34 mouse cellular contexts compared by ENCODE assay signal in the genomic region with DNA sequence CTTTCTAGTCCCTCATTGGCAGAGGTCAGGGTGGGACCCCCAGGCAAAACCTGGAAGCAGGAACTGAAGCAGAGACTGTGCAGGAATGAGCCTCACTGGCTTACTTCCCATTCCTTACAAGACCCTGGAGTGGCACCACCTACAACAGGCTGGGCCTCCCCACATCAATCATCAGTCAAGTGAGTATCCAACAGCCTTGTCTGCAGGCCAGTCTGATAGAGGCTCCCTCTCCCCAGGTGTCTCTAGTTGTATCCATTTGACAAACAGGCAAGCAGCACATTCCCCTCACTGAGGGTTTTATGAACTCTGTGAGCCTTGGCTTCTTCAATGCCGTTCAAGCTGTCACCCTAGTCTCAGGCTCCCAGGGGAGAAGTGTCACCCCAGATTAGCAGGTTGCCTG.
"Had no signal": no experiment of that assay in that cellular context is flagged by ENCODE, and none has a peak within 500 bp of the region (broad histone marks: within the 10 kb centered on the region; RNA-seq: fewer than 3 reads in every experiment).

No protein-coding gene starts in this region.

- H3K4me1 ChIP-seq: hindbrain, embryonic 10.5 days; hindbrain, embryonic 12.5 days; hindbrain, embryonic 13.5 days; hindbrain, embryonic 15.5 days had no signal

- H3K9ac ChIP-seq: heart, embryonic 12.5 days; heart, embryonic 13.5 days; heart, embryonic 15.5 days; hindbrain, embryonic 12.5 days; hindbrain, embryonic 13.5 days; hindbrain, embryonic 14.5 days; hindbrain, embryonic 15.5 days; intestine, embryonic 15.5 days; kidney, embryonic 15.5 days had no signal

- H3K4me2 ChIP-seq: heart, embryonic 11.5 days; heart, embryonic 12.5 days; heart, embryonic 13.5 days; heart, embryonic 15.5 days; hindbrain, embryonic 12.5 days; hindbrain, embryonic 13.5 days; hindbrain, embryonic 14.5 days; hindbrain, embryonic 15.5 days; intestine, embryonic 15.5 days; kidney, embryonic 15.5 days had no signal

- ATAC-seq: hindbrain, embryonic 16.5 days; hindbrain, postnatal 0 days; inflammation-experienced regulatory T-cells, adult 6 months; intestine, embryonic 15.5 days; intestine, embryonic 16.5 days; intestine, postnatal 0 days had no signal

- H3K27me3 ChIP-seq: heart, embryonic 12.5 days; heart, embryonic 13.5 days; heart, embryonic 15.5 days; hindbrain, embryonic 12.5 days; hindbrain, embryonic 13.5 days; hindbrain, embryonic 15.5 days; intestine, embryonic 15.5 days; kidney, embryonic 15.5 days had no signal

- H3K9me3 ChIP-seq: heart, embryonic 15.5 days; hindbrain, embryonic 12.5 days; hindbrain, embryonic 15.5 days; intestine, embryonic 15.5 days had no signal

- DNase-seq: heart, postnatal 10 days; heart, postnatal 36 days; heart, postnatal 4 days; kidney, adult 11 months; kidney, adult 18-20 months; kidney, adult 2 months; kidney, adult 8-10 months; kidney, adult 9 months; kidney, postnatal 10 days; kidney, postnatal 14 days; kidney, postnatal 25 days; kidney, postnatal 36 days; kidney, postnatal 4 days; layer of hippocampus, adult 9-11 months; layer of hippocampus, postnatal 36 days had no signal

- H3K36me3 ChIP-seq: heart, embryonic 10.5 days; heart, embryonic 13.5 days; heart, embryonic 15.5 days; hindbrain, embryonic 10.5 days; hindbrain, embryonic 12.5 days; hindbrain, embryonic 13.5 days; hindbrain, embryonic 15.5 days; intestine, embryonic 15.5 days; kidney, embryonic 15.5 days had no signal

- H3K4me3 ChIP-seq: heart, embryonic 10.5 days; heart, embryonic 12.5 days; heart, embryonic 13.5 days; heart, embryonic 15.5 days; hindbrain, embryonic 10.5 days; hindbrain, embryonic 12.5 days; hindbrain, embryonic 13.5 days; hindbrain, embryonic 15.5 days; intestine, embryonic 15.5 days; kidney, embryonic 15.5 days; layer of hippocampus, adult 2 months had no signal

- H3K27ac ChIP-seq: heart, embryonic 10.5 days; heart, embryonic 13.5 days; heart, embryonic 15.5 days; hindbrain, embryonic 10.5 days; hindbrain, embryonic 12.5 days; hindbrain, embryonic 13.5 days; hindbrain, embryonic 14.5 days; hindbrain, embryonic 15.5 days; hindbrain, postnatal 0 days; intestine, embryonic 15.5 days; kidney, embryonic 15.5 days; kidney, postnatal 0 days; layer of hippocampus, adult 2 months had no signal
